Mouse (Mus musculus): ENCODE data around the gene Mturn. TPM values are rescaled to one million over a fixed set of nuclear protein-coding genes. Genes with fewer than 3 reads are reported as not detected.

Gene Mturn
- polyA plus RNA-seq, 1 experiment from 2014 or later = 5.0 TPM

DNA sequence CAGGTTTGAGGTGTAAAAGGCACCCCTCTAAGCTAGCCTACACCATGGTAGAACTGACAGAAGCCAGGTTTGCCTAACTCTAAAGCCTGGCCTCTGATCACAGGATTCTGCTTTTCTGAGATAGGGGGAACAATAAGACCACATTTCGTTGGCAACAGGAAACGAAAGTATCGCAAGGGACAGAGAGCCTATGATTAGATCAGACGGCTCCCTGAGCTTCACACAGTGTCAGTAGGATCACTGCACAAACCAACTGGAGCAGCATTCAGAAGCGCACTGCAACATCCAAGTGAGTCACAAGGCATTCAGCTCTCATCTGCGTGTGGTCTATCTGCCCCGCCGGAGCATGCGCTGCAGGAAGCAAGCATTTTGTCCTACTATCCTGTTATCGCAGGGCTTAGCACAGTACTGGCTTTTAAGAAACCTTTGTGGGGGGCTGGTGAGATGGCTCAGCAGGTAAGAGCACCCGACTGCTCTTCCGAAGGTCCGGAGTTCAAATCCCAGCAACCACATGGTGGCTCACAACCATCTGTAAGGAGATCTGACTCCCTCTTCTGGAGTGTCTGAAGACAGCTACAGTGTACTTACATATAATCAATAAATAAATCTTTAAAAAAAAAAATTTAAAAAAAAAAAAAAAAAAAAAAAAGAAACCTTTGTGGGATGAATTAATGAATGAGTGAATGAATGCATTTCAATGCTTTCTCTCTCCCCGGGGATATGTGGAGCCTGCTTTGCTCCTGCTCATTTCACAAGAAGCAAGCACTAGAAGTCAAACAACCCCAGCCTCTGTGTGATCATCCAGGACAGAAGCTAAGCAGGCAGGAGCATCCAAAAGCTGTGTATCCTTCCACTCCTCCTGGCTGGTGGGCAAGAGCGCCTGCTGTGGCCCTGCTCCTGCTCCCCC is 37.6 kb downstream of the Mturn start:
- ATAC-seq (ENCODE audit: extremely low read depth, insufficient number of reproducible peaks, low FRiP score, low TSS enrichment) = no peak
- H3K27ac ChIP-seq (replicated peaks) = no peak overlapping the region
- no peak overlapping the region for H3K4me2 ChIP-seq
- no peaks in the 10 kb centered on the region for H3K27me3 ChIP-seq (replicated peaks)
- H3K9me3 ChIP-seq = no peaks in the 10 kb centered on the region
- H3K4me3 ChIP-seq = no peak overlapping the region
- H3K9ac ChIP-seq = no peak overlapping the region
- H3K4me1 ChIP-seq = peaks cover 19% of the 10 kb centered on the region
- H3K36me3 ChIP-seq = no peaks in the 10 kb centered on the region
- WGBS = 55% methylated on average over 15 of the region's 15 CpGs

DNA sequence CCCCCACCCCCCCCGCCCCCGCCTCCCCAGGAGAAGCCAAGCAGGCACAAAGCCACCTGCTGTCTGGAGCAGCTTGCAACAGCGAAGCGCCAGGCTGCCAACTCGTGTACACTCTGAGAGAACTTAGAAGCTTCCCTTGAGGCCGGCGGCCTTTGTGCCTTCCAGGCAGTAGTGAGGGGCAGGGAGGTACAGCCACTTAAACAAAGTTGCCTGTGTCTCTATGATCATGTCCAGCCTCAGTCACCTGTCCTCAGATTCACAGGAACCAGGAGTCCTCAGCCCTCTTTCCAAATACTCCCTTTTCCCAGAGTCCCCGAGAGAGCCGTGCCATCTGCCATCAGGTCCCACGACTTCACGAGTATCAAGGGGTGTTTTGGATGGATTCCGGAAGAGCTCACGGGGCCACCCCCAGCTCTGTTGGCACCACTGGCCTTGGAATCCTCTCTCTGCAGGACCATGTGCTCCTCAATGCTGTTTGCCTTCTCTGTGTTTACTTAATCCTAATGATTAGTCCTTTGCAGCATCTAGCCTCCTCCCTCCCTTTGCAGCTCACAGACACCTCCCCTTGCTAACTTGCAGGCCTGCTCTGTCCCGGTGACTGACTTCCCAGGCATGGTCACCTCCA is 38.4 kb downstream of the Mturn start:
- Histone ChIP-seq H3K9ac (no peak overlapping the region), H3K36me3 (no peaks in the 10 kb centered on the region), H3K4me3 (no peak overlapping the region), H3K4me2 (no peak overlapping the region), H3K27me3 (replicated peaks) (no peaks in the 10 kb centered on the region), H3K27ac (replicated peaks) (no peak overlapping the region), H3K9me3 (no peaks in the 10 kb centered on the region), H3K4me1 (peaks cover 19% of the 10 kb centered on the region)
- ATAC-seq (ENCODE audit: extremely low read depth, insufficient number of reproducible peaks, low FRiP score, low TSS enrichment) = no peak
- 30% methylated on average over 14 of the region's 14 CpGs for WGBS

DNA sequence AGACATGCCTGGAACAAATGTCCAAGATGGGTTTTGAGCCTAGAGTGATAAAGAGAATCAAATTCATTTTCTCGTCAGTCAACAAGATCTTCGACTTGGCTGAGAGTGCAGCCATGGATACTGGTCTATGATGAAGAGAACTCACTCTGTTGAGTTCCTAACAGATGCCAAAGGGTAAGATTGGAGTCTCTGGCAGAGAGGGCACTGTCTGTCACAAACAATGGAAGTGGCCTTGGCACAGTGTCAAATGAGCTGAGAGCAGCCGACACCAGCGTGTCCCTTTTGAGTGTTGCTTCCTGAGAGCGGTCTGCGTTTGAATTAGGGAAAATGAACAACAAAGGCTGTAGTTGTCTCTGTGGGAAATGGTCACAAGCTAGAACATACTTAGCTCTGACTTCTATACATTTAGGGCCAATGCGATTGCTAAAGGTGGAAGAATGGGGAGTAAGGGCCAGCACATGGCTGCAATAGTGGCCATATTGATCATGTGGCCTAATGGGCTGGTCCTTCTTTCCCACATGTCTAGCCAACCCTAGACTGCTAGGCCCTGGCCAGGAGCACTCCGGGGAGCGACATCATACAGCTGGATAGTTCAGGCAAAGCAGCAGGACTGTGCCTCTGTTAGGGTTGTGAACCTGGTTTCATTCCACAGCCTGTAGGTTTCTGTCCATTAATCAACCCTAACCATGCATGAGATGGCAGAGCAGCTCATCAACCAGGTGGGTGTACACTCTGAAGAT is 39.3 kb downstream of the Mturn start:
- ATAC-seq (ENCODE audit: extremely low read depth, insufficient number of reproducible peaks, low FRiP score, low TSS enrichment) = no peak

DNA sequence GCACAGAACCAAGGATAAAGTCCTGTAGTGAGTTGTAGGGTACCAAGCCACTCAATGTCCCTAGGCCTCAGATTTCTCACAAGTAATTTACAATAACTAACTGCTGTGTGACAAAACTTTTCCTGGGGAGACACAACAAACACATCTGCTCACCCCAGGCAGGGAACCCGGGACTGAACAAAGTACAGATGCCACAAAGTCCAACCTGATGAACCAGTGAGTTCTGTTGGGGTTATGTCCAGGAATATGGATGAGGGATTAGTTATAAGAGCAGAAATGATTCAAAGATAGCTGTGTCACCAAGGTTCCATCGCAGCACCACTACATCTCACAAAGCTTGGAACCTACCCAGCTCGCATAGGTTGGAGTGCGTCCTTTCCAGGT is 39.8 kb downstream of the Mturn start:
- Histone ChIP-seq H3K27ac (replicated peaks) (no peak overlapping the region), H3K4me3 (no peak overlapping the region), H3K4me2 (no peak overlapping the region), H3K36me3 (no peaks in the 10 kb centered on the region), H3K9me3 (no peaks in the 10 kb centered on the region), H3K4me1 (peaks cover 16% of the 10 kb centered on the region), H3K9ac (no peak overlapping the region), H3K27me3 (replicated peaks) (no peaks in the 10 kb centered on the region)
- ATAC-seq (ENCODE audit: extremely low read depth, insufficient number of reproducible peaks, low FRiP score, low TSS enrichment) = no peak
- WGBS = 89% methylated on average over 4 of the region's 4 CpGs

More for the DNA sequence above, 39.3 kb downstream of the Mturn start:
- Histone ChIP-seq H3K4me2 (no peak overlapping the region), H3K9me3 (no peaks in the 10 kb centered on the region), H3K4me3 (no peak overlapping the region), H3K27me3 (replicated peaks) (no peaks in the 10 kb centered on the region), H3K27ac (replicated peaks) (no peak overlapping the region), H3K36me3 (no peaks in the 10 kb centered on the region), H3K4me1 (peaks cover 16% of the 10 kb centered on the region), H3K9ac (no peak overlapping the region)
- 65% methylated on average over 9 of the region's 9 CpGs for WGBS

DNA sequence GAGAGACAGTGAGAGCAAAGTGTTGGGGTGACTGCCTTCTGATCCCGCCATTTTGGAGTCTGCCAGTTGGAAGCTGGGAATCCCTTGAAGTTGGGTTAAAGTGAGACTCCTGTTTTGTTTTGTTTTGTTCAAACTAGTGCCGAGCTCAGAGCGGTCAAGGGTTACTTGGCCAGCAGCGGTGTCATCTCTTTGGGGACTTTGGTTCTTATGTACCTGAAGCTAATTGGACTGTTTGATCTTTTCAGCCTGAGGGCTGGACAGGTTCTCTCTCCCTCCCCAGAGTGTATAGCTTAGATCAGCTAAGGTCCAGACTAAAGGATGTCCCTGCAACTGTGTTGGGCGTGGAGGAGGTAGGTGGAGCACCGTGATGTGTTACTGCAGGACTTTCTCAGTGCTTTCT is 44.9 kb downstream of the Mturn start:
- Histone ChIP-seq H3K9ac (no peak overlapping the region), H3K4me1 (0 out of 2 replicates have a peak, but pooled peaks cover 3% of the 10 kb centered on the region), H3K27me3 (replicated peaks) (no peaks in the 10 kb centered on the region), H3K4me3 (no peak overlapping the region), H3K36me3 (no peaks in the 10 kb centered on the region), H3K4me2 (no peak overlapping the region), H3K9me3 (no peaks in the 10 kb centered on the region), H3K27ac (replicated peaks) (no peak overlapping the region)
- ATAC-seq (ENCODE audit: extremely low read depth, insufficient number of reproducible peaks, low FRiP score, low TSS enrichment) = no peak
- WGBS = 90% methylated on average over 6 of the region's 6 CpGs

DNA sequence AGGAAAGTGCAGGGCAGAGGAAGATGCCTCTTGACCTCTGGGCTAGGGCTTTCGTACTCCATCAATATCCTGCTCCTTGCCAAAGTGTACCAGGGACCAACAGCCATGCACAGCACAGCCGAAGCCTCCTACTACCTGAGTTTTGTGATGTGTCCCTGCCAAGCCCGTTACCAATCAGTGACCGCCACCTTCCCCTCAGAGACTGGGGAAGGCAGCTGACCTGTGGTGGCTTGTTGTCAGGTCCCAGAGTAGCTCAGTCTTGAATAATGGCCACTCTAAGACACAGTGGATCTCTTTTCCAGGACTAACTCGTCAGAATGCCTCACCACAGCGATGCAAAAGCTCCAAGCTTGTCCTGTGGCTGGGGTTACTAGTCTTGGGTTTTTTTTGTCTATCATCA is 45.4 kb downstream of the Mturn start:
- Histone ChIP-seq H3K27ac (replicated peaks) (no peak overlapping the region), H3K9ac (no peak overlapping the region), H3K4me1 (0 out of 2 replicates have a peak, but pooled peaks cover 3% of the 10 kb centered on the region), H3K4me3 (no peak overlapping the region), H3K36me3 (no peaks in the 10 kb centered on the region), H3K9me3 (no peaks in the 10 kb centered on the region), H3K4me2 (no peak overlapping the region), H3K27me3 (replicated peaks) (no peaks in the 10 kb centered on the region)
- WGBS = 78% methylated on average over 6 of the region's 6 CpGs
- ATAC-seq (ENCODE audit: extremely low read depth, insufficient number of reproducible peaks, low FRiP score, low TSS enrichment) = no peak

DNA sequence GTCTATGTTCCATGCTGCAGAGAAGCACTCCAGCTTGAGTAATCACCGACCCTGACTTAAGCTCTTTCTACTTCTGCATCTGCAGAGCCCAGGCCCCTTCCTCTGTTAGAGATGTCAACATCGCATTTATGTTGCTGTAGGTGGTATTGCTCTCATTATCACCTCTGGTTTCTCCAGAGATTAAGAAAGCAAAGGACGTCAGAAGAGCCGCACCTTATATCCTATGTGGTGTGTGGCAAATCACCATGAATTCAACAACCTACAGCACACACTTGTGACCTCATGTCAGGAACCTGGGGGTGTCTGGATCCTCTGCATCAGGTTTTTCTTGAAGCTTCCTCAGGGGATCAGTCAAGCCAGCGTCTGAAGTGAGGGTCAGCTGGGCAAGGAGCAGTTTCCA is 46.0 kb downstream of the Mturn start:
- Histone ChIP-seq H3K9me3 (no peaks in the 10 kb centered on the region), H3K27ac (replicated peaks) (no peak overlapping the region), H3K4me3 (no peak overlapping the region), H3K4me1 (0 out of 2 replicates have a peak, but pooled peaks cover 3% of the 10 kb centered on the region), H3K9ac (no peak overlapping the region), H3K36me3 (no peaks in the 10 kb centered on the region), H3K4me2 (no peak overlapping the region), H3K27me3 (replicated peaks) (no peaks in the 10 kb centered on the region)
- ATAC-seq (ENCODE audit: extremely low read depth, insufficient number of reproducible peaks, low FRiP score, low TSS enrichment) = no peak
- 77% methylated on average over 5 of the region's 5 CpGs for WGBS

DNA sequence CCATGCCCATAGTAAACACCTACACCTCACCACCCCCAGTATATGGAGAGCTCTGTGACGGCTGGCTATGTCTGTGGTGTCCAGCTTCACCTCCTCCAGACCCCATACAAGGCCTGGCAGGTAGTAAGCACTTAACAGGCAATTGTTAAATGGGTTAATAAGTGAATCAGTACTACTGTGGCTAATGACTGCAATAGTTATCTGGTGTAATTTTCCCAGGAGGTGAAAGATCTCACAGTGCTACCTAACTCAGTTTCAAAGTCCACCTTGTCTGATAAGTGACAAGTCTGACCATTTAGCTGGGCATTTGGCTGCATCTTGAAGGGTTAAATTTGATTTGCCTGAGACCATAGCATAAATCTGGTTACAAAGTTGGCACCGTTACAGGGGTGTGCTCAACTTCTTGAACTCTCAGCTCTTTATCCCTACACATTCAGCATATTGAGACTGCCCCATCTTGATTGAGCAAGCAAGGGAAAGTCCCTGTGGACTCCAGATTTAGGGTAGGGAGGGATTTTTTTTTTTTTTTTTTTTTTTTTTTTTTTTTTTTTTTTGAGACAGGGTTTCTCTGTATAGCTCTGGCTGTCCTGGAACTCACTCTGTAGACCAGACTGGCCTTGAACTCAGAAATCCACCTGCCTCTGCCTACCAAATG is 48.2 kb downstream of the Mturn start:
- Histone ChIP-seq H3K4me2 (no peak overlapping the region), H3K27ac (replicated peaks) (no peak overlapping the region), H3K9me3 (no peaks in the 10 kb centered on the region), H3K4me3 (no peak overlapping the region), H3K36me3 (no peaks in the 10 kb centered on the region), H3K9ac (no peak overlapping the region), H3K4me1 (0 out of 2 replicates have a peak, but pooled peaks cover 3% of the 10 kb centered on the region), H3K27me3 (replicated peaks) (no peaks in the 10 kb centered on the region)
- ATAC-seq (ENCODE audit: extremely low read depth, insufficient number of reproducible peaks, low FRiP score, low TSS enrichment) = no peak
- 74% methylated on average over 2 of the region's 2 CpGs for WGBS

DNA sequence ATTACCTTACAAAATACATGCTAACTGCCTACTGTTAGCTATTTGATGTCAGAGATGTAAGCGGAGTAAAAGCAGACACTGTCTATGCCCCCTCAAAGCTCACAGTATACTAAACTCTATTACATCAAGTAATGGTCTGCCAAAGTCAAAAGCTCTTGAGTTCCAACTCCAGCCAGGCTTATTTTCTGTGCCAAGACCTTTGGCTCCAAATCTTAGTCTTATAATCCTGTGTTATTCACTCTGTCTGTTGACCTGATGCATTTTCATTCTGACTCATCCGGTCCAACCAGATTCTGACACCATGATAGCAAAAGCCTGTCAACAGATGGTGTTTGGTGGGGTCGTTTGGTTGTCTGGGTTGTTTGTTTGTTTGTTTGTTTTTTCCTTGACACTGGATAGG is 50.3 kb downstream of the Mturn start:
- no peak overlapping the region for H3K27ac ChIP-seq (replicated peaks)
- no peaks in the 10 kb centered on the region for H3K36me3 ChIP-seq
- no peak overlapping the region for H3K9ac ChIP-seq
- no peak for ATAC-seq (ENCODE audit: extremely low read depth, insufficient number of reproducible peaks, low FRiP score, low TSS enrichment)
- H3K4me3 ChIP-seq = no peak overlapping the region
- no peaks in the 10 kb centered on the region for H3K9me3 ChIP-seq
- 70% methylated on average over 3 of the region's 3 CpGs for WGBS
- H3K4me1 ChIP-seq = 0 out of 2 replicates have a peak, but pooled peaks cover 3% of the 10 kb centered on the region
- H3K27me3 ChIP-seq (replicated peaks) = no peaks in the 10 kb centered on the region
- H3K4me2 ChIP-seq = no peak overlapping the region

DNA sequence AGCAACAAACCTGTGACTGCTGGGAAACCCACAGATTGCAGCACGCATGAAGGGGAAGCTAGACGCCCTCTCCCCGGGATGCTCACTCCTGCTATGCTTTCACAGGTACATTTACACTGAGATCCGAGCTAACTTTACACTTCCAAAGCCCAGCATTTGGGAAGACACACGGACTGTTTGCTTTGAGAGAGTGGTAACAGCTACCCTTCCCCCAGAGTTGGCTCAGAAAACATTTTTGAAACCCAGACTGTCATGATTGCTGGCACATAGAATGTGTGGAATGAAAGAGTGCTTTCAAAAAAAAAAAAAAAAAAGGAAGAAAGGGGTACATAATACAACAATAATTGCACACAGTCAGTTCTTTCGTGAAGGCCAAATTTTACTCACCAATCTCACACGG is 51.3 kb downstream of the Mturn start:
- no peaks in the 10 kb centered on the region for H3K9me3 ChIP-seq
- 0 out of 2 replicates have a peak, but pooled peaks cover 3% of the 10 kb centered on the region for H3K4me1 ChIP-seq
- no peak overlapping the region for H3K4me3 ChIP-seq
- H3K27ac ChIP-seq (replicated peaks) = no peak overlapping the region
- 42% methylated on average over 7 of the region's 7 CpGs for WGBS
- no peak for ATAC-seq (ENCODE audit: extremely low read depth, insufficient number of reproducible peaks, low FRiP score, low TSS enrichment)
- H3K36me3 ChIP-seq = no peaks in the 10 kb centered on the region
- H3K9ac ChIP-seq = no peak overlapping the region
- no peak overlapping the region for H3K4me2 ChIP-seq
- H3K27me3 ChIP-seq (replicated peaks) = no peaks in the 10 kb centered on the region

DNA sequence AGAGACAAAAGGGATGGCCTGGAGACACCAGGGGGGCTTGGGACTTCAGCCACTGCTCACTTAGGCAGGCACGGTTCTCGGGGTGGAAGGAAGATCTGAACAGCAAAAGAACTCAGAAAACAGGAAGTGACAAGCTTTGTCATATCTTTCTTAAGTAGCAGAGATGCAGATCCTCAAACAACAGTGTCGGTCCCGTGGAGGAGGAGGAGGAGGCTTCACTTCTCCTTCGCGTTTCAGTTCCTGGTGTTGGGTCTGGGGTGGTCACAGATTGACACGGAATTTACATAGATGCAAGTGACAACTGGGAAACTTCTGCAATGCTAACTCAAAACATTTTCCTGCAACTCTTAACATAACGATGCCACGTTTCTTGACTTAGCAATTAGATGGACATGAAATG is 54.7 kb downstream of the Mturn start:
- H3K9ac ChIP-seq = no peak overlapping the region
- H3K27ac ChIP-seq (replicated peaks) = no peak overlapping the region
- H3K4me3 ChIP-seq = no peak overlapping the region
- H3K4me2 ChIP-seq = no peak overlapping the region
- no peaks in the 10 kb centered on the region for H3K9me3 ChIP-seq
- H3K27me3 ChIP-seq (replicated peaks) = no peaks in the 10 kb centered on the region
- no peaks in the 10 kb centered on the region for H3K36me3 ChIP-seq
- WGBS = 55% methylated on average over 9 of the region's 9 CpGs
- ATAC-seq (ENCODE audit: extremely low read depth, insufficient number of reproducible peaks, low FRiP score, low TSS enrichment) = no peak
- no peaks in the 10 kb centered on the region for H3K4me1 ChIP-seq

Data from heart, embryonic 13.5 days (tissue).